Mouse (Mus musculus) embryonic facial prominence, embryonic 11.5 days (tissue): ENCODE measurements at regions not wholly inside any gene's neighbourhood (a gene's known extent, or its start where the extent isn't known, plus 50 kb on each side); places are given as distances from the start of the nearest gene placed in this dataset.

Experiments
- ATAC-seq: fragments of 200-750 bp; cut with Nextera tagmentation; replicated peaks from 2 replicates; pipeline ENCODE4 v1.8.0; 2017; ENCODE audit warnings: low read depth; ENCODE audit not compliant: insufficient number of reproducible peaks, low FRiP score, low TSS enrichment
- DNase-seq: peaks from one replicate; pipeline ENCODE4 v3.0.0-alpha.2; 2015; ENCODE audit warnings: low spot score
- H3K27ac ChIP-seq: fragments of 300-500 bp; sonication (generic); replicated peaks from 2 replicates; pipeline ENCODE4 v1.5.1; 2014; ENCODE audit warnings: mild to moderate bottlenecking, low read depth, low read length, control low read depth
- H3K27me3 ChIP-seq: fragments of 300-500 bp; sonication (generic); 2 replicates; pipeline ENCODE4 v1.6.1; 2014; ENCODE audit warnings: mild to moderate bottlenecking, low read length, moderate library complexity, mixed read lengths; ENCODE audit not compliant: control insufficient read depth, insufficient read depth
- H3K36me3 ChIP-seq: fragments of 300-500 bp; sonication (generic); replicated peaks from 2 replicates; pipeline ENCODE4 v1.6.1; 2014; ENCODE audit warnings: low read depth, mild to moderate bottlenecking, low read length, moderate library complexity, mixed read lengths; ENCODE audit not compliant: control insufficient read depth, insufficient read depth
- H3K4me1 ChIP-seq: fragments of 300-500 bp; sonication (generic); 2 replicates; pipeline ENCODE4 v1.6.1; 2014; ENCODE audit warnings: low read length, mixed read lengths; ENCODE audit not compliant: control insufficient read depth, insufficient read depth
- H3K4me2 ChIP-seq: fragments of 300-500 bp; sonication (generic); 2 replicates; pipeline ENCODE4 v1.6.1; 2014; ENCODE audit warnings: low read depth, mild to moderate bottlenecking, control low read depth, low read length, moderate library complexity
- H3K4me3 ChIP-seq: fragments of 300-500 bp; sonication (generic); 2 replicates; pipeline ENCODE4 v1.5.1; 2014; ENCODE audit warnings: low read depth, low read length, control low read depth
- H3K9ac ChIP-seq: fragments of 300-500 bp; sonication (generic); replicated peaks from 2 replicates; pipeline ENCODE4 v1.6.1; 2014; ENCODE audit warnings: mild to moderate bottlenecking, control low read depth, low read length
- H3K9me3 ChIP-seq: fragments of 300-500 bp; sonication (generic); replicated peaks from 2 replicates; pipeline ENCODE4 v1.6.1; 2016; ENCODE audit warnings: mild to moderate bottlenecking, low read length, inconsistent platforms, mixed read lengths; ENCODE audit not compliant: control insufficient read depth
- WGBS: fragments of 180-500 bp; shearing (Covaris S2); extraction: QIAGEN DNeasy Blood & Tissue Kit; methylation state at CpG from one replicate; pipeline ENCODE4 v1.1.7; 2014; 5-methylcytosine and 5-hydroxymethylcytosine counted together

GRCm38 (mm10) chr6:78165615-78166014, 186.1 kb upstream of the Ctnna2 start:
- Histone ChIP-seq H3K9me3 (no peaks in the 10 kb centered on the region), H3K27ac (no peak overlapping the region), H3K4me3 (no peak overlapping the region), H3K9ac (no peak overlapping the region), H3K27me3 (no peaks in the 10 kb centered on the region), H3K4me2 (no peak overlapping the region), H3K4me1 (no peaks in the 10 kb centered on the region), H3K36me3 (no peaks in the 10 kb centered on the region)
- 9% methylated on average over 4 of the region's 4 CpGs for WGBS
- no peak for DNase-seq
- ATAC-seq = peak; percentile 80
